In the genomic region with DNA sequence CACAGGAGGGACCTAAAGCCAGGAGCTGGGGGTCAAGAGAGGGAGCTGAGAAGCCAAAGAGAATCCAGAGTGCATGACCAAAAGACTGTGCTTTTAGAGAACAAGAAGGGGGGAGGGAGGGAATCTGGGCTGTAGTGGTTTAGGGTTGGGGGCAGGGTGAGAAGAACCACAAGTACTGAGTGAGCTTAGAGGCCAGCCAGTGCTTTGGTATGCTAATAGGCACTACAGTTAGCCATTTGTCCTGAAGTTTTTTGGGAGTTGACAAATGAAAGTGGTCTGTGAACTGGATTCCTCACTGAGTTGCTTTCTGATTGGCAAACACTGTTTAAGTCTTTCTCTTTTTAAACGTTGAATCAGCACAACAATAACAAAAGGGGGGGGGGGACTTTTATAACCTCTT, we compare ENCODE assay signal across 9 mouse cellular contexts.
DNase-seq lines count a peak whose midpoint lies in the region; ATAC-seq and TF ChIP-seq lines count a peak whose summit lies in the region.
"Had no signal": no experiment of that assay in that cellular context is flagged by ENCODE, and none has a peak within 500 bp of the region (broad histone marks: within the 10 kb centered on the region; RNA-seq: fewer than 3 reads in every experiment).

No protein-coding gene starts in this region.

- WGBS in hindbrain, embryonic 14.5 days, result 0% methylated on average over 1 of the region's 1 CpGs
- 0% methylated on average over 1 of the region's 1 CpGs for WGBS in midbrain, embryonic 10.5 days

- no peaks in the 10 kb centered on the region for H3K9me3 ChIP-seq in hindbrain, embryonic 14.5 days (ENCODE audit: control insufficient read depth, low read length)
- H3K9me3 ChIP-seq in midbrain, embryonic 10.5 days (replicated peaks), result no peaks in the 10 kb centered on the region

- H3K4me2 ChIP-seq in hindbrain, embryonic 14.5 days (replicated peaks), result no peak overlapping the region

- DNase-seq in cerebellum, postnatal 36 days, result no peak
- peak; percentile 68 for DNase-seq in brain, embryonic 14.5 days (ENCODE audit: low read depth)
- DNase-seq in hindbrain, embryonic 14.5 days (ENCODE audit: low spot score), result no peak
- DNase-seq in midbrain, embryonic 10.5 days (ENCODE audit: low spot score), result peak; percentile 22
- no peak for DNase-seq in spleen, adult 12 weeks (ENCODE audit: low spot score)
- no peak for DNase-seq in adrenal gland, postnatal 10 days
- DNase-seq: cerebellum, adult 11-12 months had no signal

- no peaks in the 10 kb centered on the region for H3K4me1 ChIP-seq in hindbrain, embryonic 14.5 days (replicated peaks; ENCODE audit: control insufficient read depth, insufficient read depth, low read length)
- peaks cover 12% of the 10 kb centered on the region for H3K4me1 ChIP-seq in midbrain, embryonic 10.5 days

- no peaks in the 10 kb centered on the region for H3K27me3 ChIP-seq in hindbrain, embryonic 14.5 days (ENCODE audit: control insufficient read depth, insufficient read depth, low read length)
- H3K27me3 ChIP-seq in midbrain, embryonic 10.5 days (ENCODE audit: low read depth, poor library complexity, severe bottlenecking), result no peaks in the 10 kb centered on the region

- no peak overlapping the region for H3K27ac ChIP-seq in hindbrain, embryonic 14.5 days
- H3K27ac ChIP-seq in midbrain, embryonic 10.5 days (replicated peaks), result peak overlapping the region; percentile 69; the same call in 1 of the 2 replicates

- no peak for TF ChIP-seq POLR2A in brain, embryonic 14.5 days (IDR thresholded peaks at IDR 0.05; ENCODE audit: borderline replicate concordance, extremely low read depth, insufficient read depth, insufficient read length, poor library complexity, severe bottlenecking)

- H3K4me3 ChIP-seq in hindbrain, embryonic 14.5 days (replicated peaks; ENCODE audit: low read length), result no peak overlapping the region
- H3K4me3 ChIP-seq in midbrain, embryonic 10.5 days, result no peak overlapping the region

- no peak for TF ChIP-seq CTCF in brain, embryonic 14.5 days (IDR thresholded peaks at IDR 0.05; ENCODE audit: borderline replicate concordance, extremely low read depth, insufficient read depth, insufficient read length)

- peak; percentile 61 for ATAC-seq in cerebellum, adult (ENCODE audit: insufficient number of reproducible peaks, low FRiP score, low TSS enrichment)
- ATAC-seq in hindbrain, embryonic 14.5 days (ENCODE audit: low FRiP score), result peak; percentile 74; the same call in 1 of the 2 replicates
- no peak for ATAC-seq in inflammation-experienced regulatory T-cells, adult 6 months

- H3K36me3 ChIP-seq in hindbrain, embryonic 14.5 days (replicated peaks; ENCODE audit: control insufficient read depth, insufficient read depth), result no peaks in the 10 kb centered on the region
- no peaks in the 10 kb centered on the region for H3K36me3 ChIP-seq in midbrain, embryonic 10.5 days

- H3K9ac ChIP-seq in hindbrain, embryonic 14.5 days, result no peak overlapping the region

Comparison
In these comparisons a context has a peak if more than half of its experiments do, and no peak if none do; other contexts are left out.
1. DNase-seq: peak in brain, embryonic 14.5 days (single experiment) and midbrain, embryonic 10.5 days (single experiment); none in cerebellum, postnatal 36 days (0 of 2), hindbrain, embryonic 14.5 days (single experiment), spleen, adult 12 weeks (single experiment) and adrenal gland, postnatal 10 days (single experiment).